Mouse (Mus musculus) midbrain, embryonic 16.5 days (tissue): ENCODE results near the gene Cmtr1. TPM values are rescaled to one million over a fixed set of nuclear protein-coding genes. Genes with fewer than 3 reads are reported as not detected.
A peak's percentile ranks its signal among the peaks of the same experiment; 100 is the strongest.
"Not testable (repeated sequence)": the region's sequence is repeated elsewhere in the genome, so short reads cannot be mapped to it uniquely, and the experiment has no call there.

Experiments used
- ATAC-seq: fragments of 200-750 bp; cut with Nextera tagmentation; 2 replicates; pipeline ENCODE4 v1.8.0; 2017; ENCODE audit warnings: moderate TSS enrichment
- H3K27ac ChIP-seq: fragments of 300-500 bp; sonication (generic); 2 replicates; pipeline ENCODE4 v1.5.1; 2014; ENCODE audit warnings: mild to moderate bottlenecking, low read length, mixed read lengths
- H3K27me3 ChIP-seq: fragments of 300-500 bp; sonication (generic); 2 replicates; pipeline ENCODE4 v1.6.1; 2014; ENCODE audit warnings: low read depth, low read length, mixed read lengths; ENCODE audit not compliant: control insufficient read depth, insufficient read depth
- H3K36me3 ChIP-seq: fragments of 300-500 bp; sonication (generic); 2 replicates; pipeline ENCODE4 v1.6.1; 2014; ENCODE audit warnings: mild to moderate bottlenecking, low read length, moderate library complexity, mixed read lengths; ENCODE audit not compliant: control insufficient read depth, insufficient read depth
- H3K4me1 ChIP-seq: fragments of 300-500 bp; sonication (generic); 2 replicates; pipeline ENCODE4 v1.6.1; 2014; ENCODE audit warnings: mild to moderate bottlenecking, low read length, mixed read lengths; ENCODE audit not compliant: control insufficient read depth, insufficient read depth
- H3K4me2 ChIP-seq: fragments of 300-500 bp; sonication (generic); 2 replicates; pipeline ENCODE4 v1.6.1; 2014; ENCODE audit warnings: mild to moderate bottlenecking, low read length, mixed read lengths
- H3K4me3 ChIP-seq: fragments of 300-500 bp; sonication (generic); 2 replicates; pipeline ENCODE4 v1.5.1; 2014; ENCODE audit warnings: low read depth, mild to moderate bottlenecking, low read length, moderate library complexity, mixed read lengths
- H3K9ac ChIP-seq: fragments of 300-500 bp; sonication (generic); 2 replicates; pipeline ENCODE4 v1.6.1; 2014; ENCODE audit warnings: low read depth, low read length, mixed read lengths
- H3K9me3 ChIP-seq: fragments of 300-500 bp; sonication (generic); replicated peaks from 2 replicates; pipeline ENCODE4 v1.6.1; 2014; ENCODE audit warnings: mild to moderate bottlenecking, low read length, mixed read lengths; ENCODE audit not compliant: control insufficient read depth, poor library complexity, severe bottlenecking
- WGBS: fragments of 180-500 bp; shearing (Covaris S2); extraction: QIAGEN DNeasy Blood & Tissue Kit; methylation state at CpG from one replicate; pipeline ENCODE4 v1.1.7; 2014; 5-methylcytosine and 5-hydroxymethylcytosine counted together
- polyA plus RNA-seq: library from polyadenylated mRNA; unstranded; fragments of >200 nt; fragmentation: Nextera tagmentation; extraction: Ambion mirVana; gene quantifications from 2 replicates; pipeline ENCODE4 v1.2.1, GENCODE M21; 2015

The Cmtr1 gene
- polyA plus RNA-seq, 1 experiment from 2014 or later = 122 TPM

- no peaks in the 10 kb centered on the region for H3K27me3 ChIP-seq
- no peak overlapping the region for H3K9ac ChIP-seq
- H3K4me3 ChIP-seq = no peak overlapping the region
- 29% methylated on average over 3 of the region's 3 CpGs for WGBS
- ATAC-seq = peak; percentile 56; the same call in 1 of the 2 replicates
- H3K9me3 ChIP-seq = no peaks in the 10 kb centered on the region
- no peak overlapping the region for H3K27ac ChIP-seq
- H3K4me2 ChIP-seq = no peak overlapping the region
- peaks cover 33% of the 10 kb centered on the region for H3K4me1 ChIP-seq
- peaks cover 9% of the 10 kb centered on the region for H3K36me3 ChIP-seq
These were observed 44.4 kb downstream of the Cmtr1 start for GRCm38 (mm10) chr17:29704781-29705180.

DNA sequence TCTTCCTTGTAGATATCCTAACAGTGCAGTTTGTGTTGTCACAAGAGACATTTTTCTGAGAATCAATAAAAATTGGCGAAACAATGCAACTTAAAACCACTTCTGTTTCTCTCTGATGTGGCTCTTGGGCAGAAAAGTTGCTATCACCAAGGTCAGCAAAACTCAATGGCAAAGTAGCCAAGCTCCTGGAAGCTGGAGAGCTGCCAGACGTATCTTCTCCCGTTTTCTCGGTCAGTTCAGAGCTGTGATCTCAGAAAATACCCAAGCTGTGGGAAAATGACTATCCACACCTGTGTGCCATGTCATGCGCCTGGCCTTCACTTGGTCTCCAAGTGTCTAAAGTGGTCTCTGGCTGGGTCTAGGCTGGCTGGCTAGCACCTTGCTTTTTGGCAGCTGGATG is 45.5 kb downstream of the Cmtr1 start:
- Histone ChIP-seq H3K9me3 (no peaks in the 10 kb centered on the region), H3K4me1 (peaks cover 43% of the 10 kb centered on the region), H3K36me3 (peaks cover 2% of the 10 kb centered on the region; the same call in 1 of the 2 replicates), H3K27ac (no peak overlapping the region), H3K4me3 (no peak overlapping the region), H3K9ac (no peak overlapping the region), H3K4me2 (no peak overlapping the region), H3K27me3 (no peaks in the 10 kb centered on the region)
- WGBS = 84% methylated on average over 5 of the region's 5 CpGs
- no peak for ATAC-seq

GRCm38 (mm10) chr17:29706981-29707545 is 46.7 kb downstream of the Cmtr1 start:
- no peak for ATAC-seq
- H3K36me3 ChIP-seq = peaks cover 2% of the 10 kb centered on the region; the same call in 1 of the 2 replicates
- no peak overlapping the region for H3K4me3 ChIP-seq
- no peaks in the 10 kb centered on the region for H3K27me3 ChIP-seq
- no peaks in the 10 kb centered on the region for H3K9me3 ChIP-seq
- WGBS = 24% methylated on average over 5 of the region's 5 CpGs
- no peak overlapping the region for H3K4me2 ChIP-seq
- peaks cover 55% of the 10 kb centered on the region for H3K4me1 ChIP-seq
- peak overlapping the region; percentile 28; the same call in 1 of the 2 replicates for H3K27ac ChIP-seq
- H3K9ac ChIP-seq = peak overlapping the region; percentile 28

DNA sequence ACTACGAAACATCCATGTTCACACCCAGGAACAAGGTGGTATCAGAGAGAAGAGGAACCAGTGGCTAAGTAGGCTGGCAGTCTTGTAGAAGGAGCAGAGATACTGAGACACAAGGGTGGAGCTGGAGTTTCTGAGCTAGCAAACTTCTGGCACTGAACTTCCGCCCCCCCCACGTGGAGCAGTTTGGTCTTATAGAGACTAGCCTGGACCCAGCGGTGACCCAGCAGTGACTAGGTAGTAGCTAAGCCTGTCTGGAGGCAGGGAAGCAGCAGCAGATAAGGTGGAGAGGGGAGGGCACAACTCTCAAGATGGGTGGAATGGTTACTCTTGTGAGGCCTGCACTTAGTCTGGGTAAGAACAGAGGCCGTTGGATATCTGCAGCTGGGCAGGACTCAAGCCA is 48.4 kb downstream of the Cmtr1 start:
- Histone ChIP-seq H3K36me3 (no peaks in the 10 kb centered on the region), H3K9me3 (no peaks in the 10 kb centered on the region), H3K27ac (no peak overlapping the region), H3K4me3 (no peak overlapping the region), H3K4me1 (peaks cover 49% of the 10 kb centered on the region), H3K9ac (no peak overlapping the region), H3K27me3 (no peaks in the 10 kb centered on the region), H3K4me2 (no peak overlapping the region)
- no peak for ATAC-seq
- WGBS = 78% methylated on average over 5 of the region's 5 CpGs

DNA sequence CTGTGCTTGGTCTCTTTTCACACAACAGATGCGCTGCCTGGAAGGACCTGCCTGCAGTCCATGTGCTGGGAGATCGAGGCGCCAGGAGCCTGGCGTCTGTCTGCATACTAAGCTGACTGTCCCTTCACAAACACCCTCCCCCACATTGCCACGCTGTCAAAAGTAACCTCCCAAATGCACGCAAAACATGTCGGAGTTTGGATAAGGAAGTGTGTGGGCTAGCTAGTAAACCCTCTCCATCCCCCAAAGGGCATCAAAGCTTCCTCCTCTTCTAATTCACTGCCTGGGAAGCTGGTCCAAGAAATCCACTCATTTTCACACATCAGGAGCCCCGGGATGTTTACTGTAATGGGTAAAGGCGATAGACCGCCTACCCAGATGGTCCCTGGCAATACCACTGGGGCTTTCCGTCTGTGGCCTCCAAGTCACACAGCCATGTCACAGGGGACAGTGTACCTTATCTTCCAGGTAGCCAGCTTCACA is 50.2 kb downstream of the Cmtr1 start:
- no peak overlapping the region for H3K9ac ChIP-seq
- H3K27me3 ChIP-seq = no peaks in the 10 kb centered on the region
- peaks cover 49% of the 10 kb centered on the region for H3K4me1 ChIP-seq
- no peak overlapping the region for H3K4me2 ChIP-seq
- WGBS = 68% methylated on average over 11 of the region's 11 CpGs
- no peaks in the 10 kb centered on the region for H3K36me3 ChIP-seq
- H3K27ac ChIP-seq = peak overlapping the region; percentile 60
- no peak overlapping the region for H3K4me3 ChIP-seq
- H3K9me3 ChIP-seq = no peaks in the 10 kb centered on the region
- no peak for ATAC-seq

DNA sequence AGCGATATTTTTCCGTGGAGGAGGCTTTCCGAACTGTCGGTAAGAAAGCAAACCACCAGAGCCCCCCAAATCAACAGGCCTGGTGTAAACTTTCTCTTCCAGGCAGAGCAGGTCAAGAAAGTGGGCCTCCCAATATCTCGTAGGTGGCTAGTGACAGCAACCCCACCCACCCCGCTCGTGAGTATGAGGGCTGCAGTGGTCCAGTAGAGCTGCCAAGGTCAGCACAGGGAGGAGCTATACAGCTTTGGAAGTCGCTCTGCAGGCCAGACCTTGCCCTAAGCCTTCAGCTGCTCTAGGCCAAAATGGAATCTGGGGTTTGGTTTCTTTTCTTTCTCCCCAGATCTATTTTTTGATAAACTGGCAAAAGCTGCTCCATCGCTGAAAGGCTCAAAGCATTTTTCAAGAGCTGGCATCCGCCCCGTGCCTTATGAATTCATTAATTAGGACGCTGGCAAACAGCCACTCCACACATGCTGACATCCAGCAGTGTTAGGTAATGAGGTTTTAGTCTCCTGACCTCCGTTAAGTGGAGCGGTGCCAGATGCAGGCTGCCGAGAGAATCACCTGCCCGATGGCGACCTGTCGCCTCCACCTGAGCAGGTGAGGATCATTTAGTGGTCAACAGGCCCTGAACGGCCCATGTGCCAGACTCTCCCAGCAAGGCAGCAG is 50.8 kb downstream of the Cmtr1 start:
- peak overlapping the region; percentile 60 for H3K27ac ChIP-seq
- 51% methylated on average over 19 of the region's 19 CpGs for WGBS
- H3K9ac ChIP-seq = no peak overlapping the region
- H3K9me3 ChIP-seq = no peaks in the 10 kb centered on the region
- H3K4me3 ChIP-seq = no peak overlapping the region
- H3K4me2 ChIP-seq = no peak overlapping the region
- H3K27me3 ChIP-seq = no peaks in the 10 kb centered on the region
- no peaks in the 10 kb centered on the region for H3K36me3 ChIP-seq
- H3K4me1 ChIP-seq = peaks cover 55% of the 10 kb centered on the region
- no peak for ATAC-seq

DNA sequence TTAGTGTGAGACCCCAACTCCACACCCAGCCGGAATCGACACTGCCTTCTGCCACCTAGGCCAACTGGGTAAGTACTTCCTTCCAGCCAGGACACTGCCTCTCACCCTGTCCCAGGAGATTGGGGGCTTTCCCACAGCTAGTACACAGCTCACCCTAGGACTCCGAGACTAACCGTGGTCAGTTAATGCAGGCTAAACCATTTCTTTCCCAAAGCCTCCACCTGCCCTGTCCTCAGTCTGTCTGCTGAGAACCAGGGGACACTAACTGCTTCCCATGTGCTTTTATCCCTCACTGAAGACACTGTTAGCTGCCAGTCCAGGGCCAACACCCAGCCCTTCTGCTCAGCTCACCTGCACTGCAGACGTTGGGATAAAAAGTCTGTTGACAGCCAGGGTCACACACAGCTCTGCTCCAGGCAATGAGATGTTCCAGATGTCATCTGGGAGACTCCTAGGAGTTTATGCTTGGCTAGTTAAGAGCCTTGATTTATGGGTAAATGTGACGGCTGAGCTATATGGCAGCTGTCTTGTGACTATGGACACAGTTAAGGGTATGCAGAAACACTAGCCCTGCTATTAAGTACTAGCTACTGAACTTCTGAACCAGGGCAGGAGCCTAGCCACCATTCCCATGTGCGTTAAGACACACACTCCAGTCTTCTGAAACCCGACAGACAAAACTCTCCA is 51.5 kb downstream of the Cmtr1 start:
- peak overlapping the region; percentile 39 for H3K27ac ChIP-seq
- no peak overlapping the region for H3K9ac ChIP-seq
- peaks cover 54% of the 10 kb centered on the region for H3K4me1 ChIP-seq
- 74% methylated on average over 8 of the region's 8 CpGs for WGBS
- H3K9me3 ChIP-seq = no peaks in the 10 kb centered on the region
- H3K4me2 ChIP-seq = no peak overlapping the region
- H3K4me3 ChIP-seq = no peak overlapping the region
- ATAC-seq = no peak
- H3K36me3 ChIP-seq = no peaks in the 10 kb centered on the region
- no peaks in the 10 kb centered on the region for H3K27me3 ChIP-seq

- Histone ChIP-seq H3K4me3 (no peak overlapping the region), H3K4me1 (peaks cover 51% of the 10 kb centered on the region), H3K27me3 (no peaks in the 10 kb centered on the region), H3K9ac (no peak overlapping the region), H3K27ac (no peak overlapping the region), H3K36me3 (no peaks in the 10 kb centered on the region), H3K9me3 (no peaks in the 10 kb centered on the region), H3K4me2 (no peak overlapping the region)
- ATAC-seq = no peak
- 49% methylated on average over 7 of the region's 7 CpGs for WGBS
These were observed 52.2 kb downstream of the Cmtr1 start for GRCm38 (mm10) chr17:29712565-29712964.

GRCm38 (mm10) chr17:29713734-29714133 is 53.3 kb downstream of the Cmtr1 start:
- H3K9ac ChIP-seq, ATAC-seq, H3K4me2 ChIP-seq, H3K36me3 ChIP-seq, H3K4me3 ChIP-seq, H3K9me3 ChIP-seq, H3K27me3 ChIP-seq, H3K27ac ChIP-seq: not testable (repeated sequence)
- 93% methylated on average over 4 of the region's 4 CpGs for WGBS
- peaks cover 45% of the 10 kb centered on the region for H3K4me1 ChIP-seq
